Mouse (Mus musculus) c-Kit-positive CD71-positive TER-119-positive erythroid progenitor cells, embryonic 14.5 days (primary cell): ENCODE data around the gene Kcnmb3.

ENCODE experiments used
- DNase-seq: peaks from one replicate; pipeline ENCODE4 v3.0.0-alpha.2; 2013; ENCODE audit warnings: low spot score

Kcnmb3 gene

DNA sequence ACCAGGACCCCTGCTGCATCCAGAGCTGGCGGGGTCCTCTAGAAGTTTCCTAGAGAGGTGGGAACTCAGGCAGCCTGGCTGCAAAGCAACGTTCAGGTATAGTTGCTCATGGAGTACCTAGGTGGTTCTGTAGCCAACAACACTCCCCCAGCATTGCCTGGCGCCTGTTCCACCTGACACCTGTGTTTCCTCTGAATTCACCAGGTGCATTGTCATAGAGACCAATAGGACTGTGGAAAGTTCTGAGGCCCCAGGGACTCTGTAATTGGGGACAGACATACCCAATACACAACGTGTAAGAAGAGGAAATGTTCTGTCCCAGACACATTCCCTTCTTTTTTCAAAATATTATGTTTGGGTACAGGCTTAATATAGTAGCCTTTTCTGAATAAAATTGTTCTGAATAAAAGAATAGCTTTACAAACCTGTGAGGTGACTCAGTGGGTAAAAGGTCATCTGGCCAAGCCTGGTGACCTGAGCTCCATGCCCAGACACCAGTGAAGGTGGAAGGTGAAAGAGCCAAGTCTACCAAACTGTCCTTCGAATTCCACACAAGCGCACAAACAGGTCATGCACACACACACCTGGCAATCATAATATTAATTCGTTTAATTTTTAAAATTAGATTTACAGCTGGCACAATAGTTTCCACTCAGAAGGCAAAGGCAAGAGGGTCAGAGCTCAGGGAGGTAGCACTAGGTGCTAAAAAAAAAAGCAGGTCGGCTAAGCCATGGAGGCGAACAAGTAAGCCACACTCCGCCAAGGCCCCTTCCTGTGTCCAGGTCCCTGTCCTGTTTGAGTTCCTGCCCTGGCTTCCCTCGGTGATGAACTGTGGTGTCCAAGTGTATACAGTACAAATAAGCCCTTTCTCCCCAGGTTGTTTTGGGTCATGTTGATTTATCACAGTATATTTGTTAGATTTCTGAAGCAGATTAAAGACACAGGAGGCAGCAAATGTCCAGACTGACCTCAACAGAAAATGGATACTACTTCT, at the start of gene Kcnmb3:
Gene Kcnmb3, minus strand, starts transcription at position 135 of the 994 bp plus-strand sequence.
- DNase-seq, result no peak

DNA sequence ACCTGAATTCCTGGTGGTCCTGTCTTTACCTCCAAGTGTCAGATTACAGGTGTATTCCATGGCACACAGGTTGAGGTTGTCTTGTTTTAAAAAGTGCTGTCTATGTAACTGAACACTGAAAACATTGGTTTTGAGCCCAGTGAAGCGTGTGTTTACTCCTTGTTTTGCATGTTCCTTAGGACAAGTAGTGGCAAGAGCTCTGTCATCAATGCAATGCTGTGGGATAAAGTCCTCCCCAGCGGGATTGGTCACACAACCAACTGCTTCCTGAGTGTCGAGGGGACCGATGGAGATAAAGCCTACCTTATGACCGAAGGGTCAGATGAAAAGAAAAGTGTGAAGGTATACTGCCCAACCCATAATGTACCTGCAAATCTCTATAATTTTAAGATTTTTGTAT, 46.1 kb upstream of the Kcnmb3 start:
- DNase-seq, result no peak

DNA sequence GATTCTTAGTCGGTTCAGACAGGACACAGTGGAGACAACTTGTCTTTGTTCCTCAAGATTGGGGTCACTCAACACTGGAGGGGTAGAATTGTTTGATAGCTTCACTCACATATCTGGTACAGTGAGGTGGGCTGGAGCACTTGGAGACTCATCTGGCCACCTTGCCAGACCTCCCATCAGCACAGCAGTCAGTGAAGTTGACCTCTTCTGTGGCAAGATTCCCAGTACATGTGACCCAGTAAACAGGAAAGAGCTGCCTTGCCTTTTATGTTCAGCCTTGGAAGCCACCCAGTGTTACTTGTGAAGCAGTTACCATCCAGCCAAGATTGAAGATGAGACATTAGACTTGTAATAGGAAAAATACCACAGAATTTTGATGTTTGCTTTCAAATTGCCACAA, 45.5 kb upstream of the Kcnmb3 start:
- DNase-seq, result no peak

DNA sequence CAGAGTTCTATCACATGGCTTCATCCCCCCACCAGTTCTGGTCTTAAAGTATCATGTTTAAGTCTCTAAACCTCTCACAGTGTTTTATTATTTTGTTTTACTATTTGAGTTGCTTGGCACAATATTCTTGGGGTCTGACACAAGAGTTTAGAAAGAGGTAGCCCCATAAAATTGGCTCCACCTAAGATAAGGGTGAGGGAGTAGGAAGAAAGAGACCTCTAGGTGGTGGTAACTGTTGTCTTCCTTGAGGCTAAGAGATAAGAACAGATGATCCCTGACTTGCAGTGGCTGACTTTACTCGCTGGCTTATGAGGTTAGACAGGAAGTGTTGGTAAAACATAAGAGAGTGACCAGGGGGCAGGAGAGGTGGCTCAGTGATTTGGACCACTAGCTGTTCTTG, 43.7 kb upstream of the Kcnmb3 start:
- no peak for DNase-seq

DNA sequence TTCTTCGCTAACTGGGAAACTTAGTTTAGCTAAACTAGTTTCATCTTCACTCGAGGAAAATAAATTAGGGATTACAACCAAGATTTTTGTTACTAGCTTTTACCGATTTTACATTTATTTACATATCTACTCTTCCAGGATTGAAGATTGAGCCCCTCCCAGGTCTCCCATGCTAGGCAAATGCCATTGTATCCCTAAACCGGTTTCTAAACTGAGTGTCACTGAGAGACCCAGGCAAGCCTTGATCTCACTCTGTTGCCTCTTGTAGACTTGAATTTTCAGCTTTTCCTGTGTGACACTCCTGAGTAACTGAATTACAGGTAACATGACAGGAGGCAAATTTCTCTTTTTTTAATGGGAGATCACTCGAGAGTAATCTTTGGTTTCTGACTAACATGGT, 38.0 kb upstream of the Kcnmb3 start:
- DNase-seq, result no peak

DNA sequence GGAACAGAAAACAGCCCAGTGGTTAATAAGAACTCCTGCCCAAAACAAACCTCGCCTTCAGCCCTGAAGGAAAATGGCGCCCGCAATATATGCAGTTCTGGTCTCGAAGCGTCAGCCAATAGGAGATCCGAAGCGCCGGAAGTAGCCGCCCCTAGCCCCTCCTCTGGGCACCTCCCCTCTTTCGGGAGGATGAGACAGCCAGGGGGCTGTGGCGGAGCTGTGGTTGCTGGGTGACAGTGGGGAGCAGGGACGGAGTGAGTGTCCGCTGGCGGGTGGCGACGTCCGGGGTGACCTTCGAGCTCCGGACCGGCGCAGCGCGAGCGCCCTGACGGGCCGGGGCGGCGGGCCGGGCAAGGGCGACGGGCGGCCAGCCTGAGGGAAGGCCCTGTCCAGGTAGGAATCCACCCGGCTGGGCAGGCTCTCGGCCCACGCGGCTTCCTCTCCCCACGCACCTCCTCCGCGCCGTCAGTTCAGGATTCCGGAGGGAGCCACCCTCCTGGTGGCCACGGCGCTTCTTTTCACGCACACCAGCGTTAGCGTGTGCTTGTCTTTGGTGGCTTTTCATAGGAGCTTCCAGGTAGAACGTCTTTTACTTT, 37.4 kb upstream of the Kcnmb3 start, which contains the start of gene Mfn1:
Gene Mfn1, plus strand, starts transcription at position 163 of the 596 bp plus-strand sequence.
- DNase-seq, result peak; percentile 91

DNA sequence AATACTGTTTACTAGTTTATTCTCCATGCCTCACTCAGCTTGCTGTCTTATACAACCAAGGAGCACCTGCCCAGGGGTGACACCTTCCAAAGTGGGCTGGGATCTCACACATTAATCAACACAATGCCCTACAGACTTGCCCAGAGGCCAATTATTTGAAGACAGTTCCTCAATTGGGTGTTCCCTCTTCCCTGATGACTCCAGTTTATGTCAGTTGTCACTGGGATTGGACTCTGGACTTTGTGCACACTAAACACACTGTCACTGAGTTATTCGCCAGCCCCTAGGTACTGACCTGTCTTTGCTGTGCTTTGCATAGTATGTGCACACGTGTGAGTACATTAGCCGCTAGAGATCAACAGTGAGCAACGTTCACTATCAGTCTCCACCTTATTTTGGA, 35.1 kb upstream of the Kcnmb3 start:
- no peak for DNase-seq

DNA sequence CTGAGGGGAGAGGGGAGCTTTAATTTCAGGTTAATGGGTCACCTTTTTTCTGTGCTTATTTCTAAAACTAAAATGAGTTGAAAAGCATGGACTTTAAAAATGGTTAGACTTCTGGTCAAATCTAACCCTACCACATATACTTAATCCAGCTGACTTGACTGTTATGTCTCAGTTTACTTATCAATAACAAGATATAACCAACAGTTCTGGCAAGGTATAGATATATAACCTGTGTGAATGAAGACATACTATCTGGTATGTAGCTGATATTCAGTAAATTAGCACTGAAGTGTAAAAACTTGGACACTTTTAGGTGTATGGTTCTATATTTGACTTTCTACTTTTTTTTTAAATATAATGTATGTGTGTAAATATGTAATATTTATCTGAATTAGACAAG, 21.5 kb upstream of the Kcnmb3 start:
- DNase-seq, result peak; percentile 46

DNA sequence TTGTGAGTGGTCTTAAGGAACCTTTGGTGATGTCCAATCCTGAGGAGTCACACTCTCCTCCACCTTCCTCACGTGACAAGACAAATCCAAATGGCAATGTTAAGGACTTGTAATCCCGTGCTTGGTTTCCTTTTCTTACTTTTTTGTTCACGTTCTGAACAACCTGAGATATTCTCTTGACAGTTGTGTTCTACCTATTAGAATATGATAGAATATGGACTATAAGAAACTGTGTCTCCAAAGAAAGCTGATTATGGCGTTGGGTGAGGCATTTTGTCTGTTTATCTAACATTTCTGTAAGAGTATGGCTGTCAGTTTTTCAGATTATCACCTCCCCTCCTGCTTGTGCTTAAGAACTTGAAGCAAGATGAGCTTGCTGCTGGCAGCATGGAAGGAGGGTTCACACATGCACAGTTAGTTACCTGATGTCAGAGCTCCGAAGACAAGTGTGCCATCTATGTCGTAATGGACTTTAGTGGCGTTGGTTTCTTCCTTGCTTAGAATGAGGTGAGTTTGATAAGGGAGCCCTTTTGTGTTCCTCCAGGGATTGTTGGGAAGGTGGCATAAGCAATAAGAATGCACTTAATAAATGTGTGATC, 20.8 kb upstream of the Kcnmb3 start:
- DNase-seq, result peak; percentile 56

DNA sequence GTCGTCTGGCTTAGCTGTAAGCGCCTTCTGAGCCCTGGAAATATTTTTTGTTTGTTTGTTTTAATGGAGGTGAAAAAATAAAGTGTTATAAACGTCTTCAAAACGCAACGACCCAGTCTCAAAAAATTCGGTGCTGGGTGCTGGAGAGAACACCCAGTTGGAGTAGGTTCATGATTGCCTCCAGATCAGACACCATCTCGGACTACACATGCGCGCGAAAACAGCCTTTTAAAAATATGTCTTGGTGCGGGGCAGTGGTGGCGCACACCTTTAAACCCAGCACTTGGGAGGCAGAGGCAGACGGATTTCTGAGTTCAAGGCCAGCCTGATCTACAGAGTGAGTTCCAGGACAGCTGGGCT, 19.1 kb upstream of the Kcnmb3 start:
- no peak for DNase-seq

DNA sequence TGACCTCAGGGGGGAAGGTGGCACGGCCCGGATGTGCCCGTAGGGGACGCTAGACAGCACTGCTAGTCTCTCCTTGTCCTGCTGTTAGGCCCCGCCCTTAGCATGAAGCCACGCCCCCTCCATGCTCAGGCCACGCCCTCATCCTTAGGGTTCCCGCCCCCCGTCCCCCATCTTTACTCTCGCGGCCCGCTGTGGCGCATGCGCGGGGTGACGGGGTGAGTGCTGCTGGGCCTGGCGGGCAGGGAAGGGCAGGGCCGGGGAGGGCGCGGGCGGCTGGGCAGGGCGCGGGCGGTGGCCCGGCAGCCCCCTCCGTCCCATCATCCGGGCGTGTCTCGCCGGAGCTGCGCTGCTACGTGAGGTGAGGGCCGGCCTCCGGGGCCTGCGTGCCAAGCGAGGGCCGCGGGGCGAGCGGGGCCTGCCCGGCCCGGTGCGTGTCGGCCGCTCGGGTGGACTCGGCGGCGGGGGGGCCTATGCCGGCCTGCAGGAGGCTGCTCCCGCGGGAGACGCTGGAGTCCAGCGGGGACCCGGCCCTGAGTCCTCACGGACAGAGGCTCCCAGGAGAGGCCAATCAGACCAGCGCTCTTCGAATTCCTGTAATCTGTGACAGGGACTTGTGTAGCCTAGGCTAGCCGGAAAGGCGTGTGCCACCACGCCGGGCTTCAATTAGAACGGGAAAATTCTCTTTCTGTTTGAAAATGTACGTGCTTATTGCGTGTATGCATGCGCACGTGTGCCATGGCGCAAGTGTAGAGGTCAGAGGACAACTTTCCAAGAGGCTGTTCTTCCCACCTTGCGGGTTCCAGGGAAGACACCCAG, 18.6 kb upstream of the Kcnmb3 start:
- peak; percentile 97 for DNase-seq

DNA sequence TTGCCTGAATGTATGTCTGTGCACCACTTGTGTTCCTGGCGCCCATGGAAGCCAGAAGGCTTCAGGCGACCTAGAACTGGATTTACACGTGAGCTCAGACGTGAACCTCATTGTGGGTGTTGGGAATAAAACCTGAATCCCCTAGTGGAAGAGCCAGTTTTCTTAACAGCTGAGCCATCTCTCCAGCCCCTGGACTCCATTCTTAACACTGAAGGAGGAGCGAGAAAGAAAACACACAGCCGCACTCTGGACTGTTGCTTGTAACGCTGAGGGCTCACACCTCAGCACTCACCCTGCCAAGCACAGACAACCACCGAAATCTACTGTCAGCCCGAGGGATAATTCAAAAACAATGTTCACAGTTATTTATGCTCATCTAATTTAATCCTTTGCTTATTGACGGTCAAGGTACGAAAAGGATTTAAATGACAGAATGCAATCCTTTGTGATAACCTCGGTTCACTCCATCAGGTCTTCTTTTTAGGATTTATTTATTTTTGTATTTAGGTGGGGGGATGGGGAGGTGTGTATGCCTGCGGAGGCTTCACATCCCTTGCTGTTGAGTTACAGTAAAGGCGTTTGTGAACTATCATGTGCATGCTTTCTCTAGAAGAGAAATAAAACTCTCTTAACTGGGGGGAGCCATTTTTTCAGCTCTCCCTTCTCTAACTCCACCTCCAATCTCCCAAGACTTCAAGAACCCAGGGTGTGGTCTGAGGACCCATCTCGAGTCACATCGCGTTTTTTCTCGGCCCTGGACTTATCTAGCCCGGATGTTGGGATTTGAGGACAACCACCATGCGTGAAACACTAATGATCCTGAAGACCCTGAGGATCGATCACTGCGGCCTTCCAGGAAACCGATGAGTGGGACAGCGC, 17.7 kb upstream of the Kcnmb3 start, which contains the start of gene Zfp639:
Gene Zfp639, plus strand, starts transcription at position 764 of the 879 bp plus-strand sequence.
- DNase-seq, result peak; percentile 17

DNA sequence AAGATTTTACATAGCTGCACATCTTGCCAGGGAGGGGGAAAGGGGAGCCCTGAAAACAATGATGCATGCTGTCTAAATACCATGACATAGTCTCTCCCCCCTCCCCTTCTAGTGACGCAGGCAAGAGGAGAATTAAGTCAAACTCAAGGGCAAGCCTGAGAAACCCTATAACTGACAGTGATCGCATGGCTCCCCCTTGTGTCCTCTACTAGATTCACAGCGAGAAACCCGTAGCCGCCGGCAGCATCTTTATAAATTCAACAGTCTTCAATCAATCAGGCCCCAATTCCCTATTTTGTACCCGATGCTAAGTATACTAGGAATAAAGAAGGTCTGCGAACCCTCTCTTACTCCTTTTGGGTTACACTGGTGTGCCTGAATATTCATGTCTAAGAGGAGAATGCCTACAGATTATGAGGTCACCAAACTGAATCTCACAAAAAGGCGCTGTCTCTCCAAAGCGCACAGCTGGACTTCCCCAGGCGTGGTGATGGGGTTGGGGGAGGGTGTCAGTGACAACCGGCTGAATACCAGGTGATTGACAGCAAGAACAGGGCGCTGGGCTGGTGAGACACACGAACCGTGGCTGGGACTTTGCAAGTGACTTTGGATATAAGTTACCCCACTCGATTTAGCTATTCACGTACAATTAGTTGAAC, 16.8 kb upstream of the Kcnmb3 start:
- DNase-seq, result peak; percentile 73

DNA sequence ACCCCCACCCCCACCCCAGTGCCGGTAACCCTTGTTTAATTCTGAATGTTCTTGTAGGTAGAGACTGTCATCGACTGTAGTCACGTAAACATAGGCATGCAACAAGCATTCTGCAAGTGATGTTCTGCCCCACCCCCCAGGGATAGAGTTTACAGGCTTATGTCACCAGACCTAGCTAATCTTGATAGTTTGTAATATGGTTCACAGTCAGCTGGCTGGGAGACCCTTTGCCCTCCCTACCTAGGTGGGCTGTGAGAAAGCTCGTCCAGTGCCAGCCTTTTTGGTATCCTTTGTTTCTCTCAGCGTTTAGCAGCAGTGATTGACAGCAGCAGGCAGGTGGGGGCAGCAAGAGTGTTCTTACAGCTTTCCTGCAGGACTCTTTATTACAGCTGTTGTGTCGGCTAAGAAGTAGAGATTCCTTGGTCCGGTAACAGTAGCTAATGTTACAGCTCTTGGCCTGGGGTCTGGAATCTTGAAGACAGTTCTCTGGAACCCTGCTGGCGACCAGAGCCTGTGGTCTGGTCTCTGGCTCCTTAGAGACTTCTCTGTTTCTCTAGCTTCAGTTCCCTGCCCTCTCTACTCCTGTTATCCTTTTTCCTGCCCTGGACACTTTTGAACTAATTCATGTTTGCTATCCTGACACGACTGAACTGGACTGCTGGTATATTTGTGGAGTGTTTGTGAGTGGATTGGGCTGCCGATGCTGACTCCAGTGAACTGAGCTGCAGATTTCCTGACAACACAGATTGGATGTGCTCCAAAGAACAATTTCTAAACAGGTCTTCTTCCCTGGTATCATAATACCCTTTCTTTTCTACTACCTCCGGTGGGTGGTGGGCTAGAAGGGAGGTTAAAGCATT, 14.6 kb upstream of the Kcnmb3 start:
- DNase-seq, result no peak

DNA sequence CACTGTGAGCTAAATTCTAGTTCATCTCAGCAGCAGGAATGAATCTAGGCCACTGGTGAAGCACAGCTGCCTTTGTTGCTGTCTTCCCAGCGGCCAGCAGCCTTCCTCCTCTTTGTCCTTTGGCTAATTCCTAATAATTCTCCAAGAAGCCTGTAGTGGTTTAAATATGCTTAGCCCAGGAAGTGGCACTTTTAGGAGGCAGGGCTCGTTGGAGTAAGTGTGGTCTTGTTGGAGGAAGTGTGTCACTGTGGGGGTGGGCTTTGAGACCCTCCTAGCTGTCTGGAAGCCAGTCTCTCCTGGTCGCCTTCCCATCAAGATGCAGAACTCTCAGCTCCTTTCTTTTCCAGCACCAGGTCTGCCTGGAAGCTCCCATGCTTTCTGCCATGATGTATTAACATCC, 13.8 kb upstream of the Kcnmb3 start:
- no peak for DNase-seq

DNA sequence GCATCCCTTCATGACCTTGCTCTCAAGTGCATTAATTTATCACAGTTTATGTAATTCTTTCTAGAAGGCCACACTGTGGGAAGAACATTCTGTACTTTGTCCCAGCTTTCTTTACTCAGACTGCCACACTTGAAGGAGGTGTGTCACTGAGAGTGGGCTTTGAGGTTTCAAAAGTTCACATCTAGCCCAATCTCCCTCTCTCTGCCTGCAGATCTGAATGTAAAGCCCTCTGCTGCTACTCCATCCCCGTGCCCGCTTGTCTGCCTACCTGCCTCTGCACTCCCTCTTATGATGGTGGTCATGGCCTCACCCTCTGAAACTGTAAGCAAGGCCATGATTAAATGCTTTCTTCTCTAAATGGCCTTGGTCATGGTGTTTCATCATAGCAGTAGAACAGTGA, 8.3 kb upstream of the Kcnmb3 start:
- DNase-seq, result no peak

DNA sequence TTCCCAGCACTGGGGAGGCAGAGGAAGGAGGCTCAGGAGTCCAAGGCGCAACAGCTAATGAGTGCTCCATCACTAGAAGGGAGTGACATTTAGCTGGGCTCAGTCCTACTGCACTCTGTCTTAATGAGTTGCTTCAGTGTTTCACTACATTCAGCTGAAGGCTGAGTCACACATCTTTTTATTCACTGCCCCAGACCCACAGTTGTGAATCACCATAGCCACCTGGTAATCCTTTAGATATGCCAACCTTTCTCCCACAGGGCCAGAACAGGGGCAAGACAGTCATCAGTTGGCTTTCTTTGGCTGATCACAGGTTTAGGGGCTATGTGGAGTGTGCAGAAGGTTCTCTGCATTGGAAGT, 4.7 kb upstream of the Kcnmb3 start:
- DNase-seq, result no peak

DNA sequence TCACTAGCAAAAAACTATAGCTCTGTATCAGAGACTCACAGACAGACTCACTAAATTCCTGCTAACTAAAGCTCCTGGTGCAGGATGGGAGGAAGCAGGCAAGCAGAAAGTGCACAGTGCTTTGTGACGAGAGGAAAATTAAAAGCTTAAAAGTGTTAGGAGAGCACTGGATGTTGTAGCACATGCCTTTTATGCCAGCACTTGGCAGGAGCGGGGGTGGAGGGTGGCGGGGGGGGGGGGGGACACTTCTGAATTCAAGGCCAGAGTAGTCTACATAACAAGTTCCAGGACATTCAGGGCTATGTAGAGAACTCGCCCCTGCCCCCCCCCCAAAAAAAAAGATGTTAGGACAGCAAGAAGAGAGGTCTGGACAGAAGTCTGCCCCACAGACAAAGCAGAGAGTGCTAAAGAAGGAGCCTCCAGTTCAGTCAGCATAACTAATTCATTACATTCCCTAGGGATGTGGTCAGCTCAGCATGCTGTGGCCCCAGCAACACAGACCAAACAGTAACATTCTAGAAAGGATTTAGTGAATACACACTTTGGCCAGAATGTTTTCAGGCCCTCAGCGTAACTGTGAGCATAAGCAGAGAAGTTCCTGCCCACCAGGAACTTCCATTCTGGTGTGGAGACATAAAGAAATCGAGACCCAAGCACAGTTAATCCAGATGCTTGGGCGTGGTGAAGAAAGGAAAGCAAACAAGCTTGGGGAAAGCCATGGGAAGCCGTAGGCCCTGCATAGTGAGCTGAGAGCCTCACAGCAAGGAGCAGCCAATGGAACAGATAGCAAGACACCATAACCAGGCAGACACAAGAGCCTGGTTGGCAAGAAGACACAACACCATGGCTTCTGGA, 4.1 kb upstream of the Kcnmb3 start:
- DNase-seq, result no peak
